Mouse (Mus musculus) CD4-positive naive resting alpha-beta T cell, adult 57 days (primary cell): ENCODE results near the gene Rps23. TPM values are rescaled to one million over a fixed set of nuclear protein-coding genes. Genes with fewer than 3 reads are reported as not detected.

Experiments
- total RNA-seq: library from RNA; stranded (reverse); gene quantifications from one replicate; pipeline ENCODE4 v1.2.4, GENCODE M21; 2023

Gene Rps23
- total RNA-seq: 1,154 TPM

GRCm38 (mm10) chr13:90922751-90923612 lies at the start of gene Rps23:
TSS of gene Rps23 (plus strand) at chr13:90922958.

DNA sequence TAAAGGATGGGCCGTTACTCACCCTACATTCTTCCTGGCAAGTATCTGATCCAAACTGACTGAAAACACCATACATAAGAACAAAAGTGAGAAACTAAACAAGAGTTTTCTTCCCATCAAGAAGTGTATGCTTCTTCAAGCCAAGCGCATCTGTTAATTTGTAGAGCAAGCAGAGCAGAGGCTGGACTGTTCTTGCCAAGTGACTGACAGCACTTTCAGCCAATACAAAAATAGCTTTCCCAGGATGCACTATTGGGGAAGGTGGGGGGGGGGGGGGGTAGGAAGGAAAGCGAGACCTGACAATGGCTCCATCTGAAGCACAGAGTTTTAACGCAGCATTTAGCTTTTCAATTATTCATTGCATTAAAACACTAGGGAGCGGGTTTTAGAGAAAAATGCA lies 17.6 kb upstream of the Rps23 start, which contains the start of gene Atp6ap1l:
TSS of gene Atp6ap1l (minus strand) at position 180 of the 400 bp plus-strand sequence.

Other genes with a start within 250 kb of the Rps23 start
- gene Atp6ap1l, start 17.6 kb upstream of the Rps23 start, total RNA-seq: not detected